Mouse (Mus musculus): ENCODE results near the gene Gm10234. TPM values are rescaled to one million over a fixed set of nuclear protein-coding genes. Genes with fewer than 3 reads are reported as not detected.

The Gm10234 gene
- polyA plus RNA-seq, 1 experiment from 2014 or later, result not detected

DNA sequence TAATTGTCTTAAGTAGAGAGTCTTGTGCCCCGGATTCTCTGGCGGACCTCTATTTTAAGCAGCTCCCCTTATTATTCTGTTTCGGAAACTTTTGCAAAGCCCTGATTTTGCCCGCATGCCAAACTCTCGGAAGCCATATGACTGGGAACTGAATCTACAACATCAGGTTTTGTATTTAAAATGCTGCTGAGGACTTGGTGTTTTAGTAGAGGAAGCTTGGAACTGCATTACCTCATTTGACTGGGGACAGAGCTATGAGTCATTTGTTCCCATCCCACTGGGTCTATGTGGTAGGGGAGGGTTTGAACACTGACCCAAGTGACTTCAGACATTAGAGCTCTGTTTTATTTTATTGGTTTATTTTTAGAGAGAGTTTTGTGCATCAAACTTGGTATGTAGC is 38.2 kb downstream of the Gm10234 start:
- Histone ChIP-seq H3K27ac (ENCODE audit: low read length) (no peak overlapping the region), H3K9me3 (ENCODE audit: control insufficient read depth, low read length) (no peaks in the 10 kb centered on the region), H3K4me2 (ENCODE audit: low read depth, low read length) (no peak overlapping the region), H3K9ac (ENCODE audit: low read depth, low read length) (no peak overlapping the region), H3K27me3 (replicated peaks; ENCODE audit: control insufficient read depth, insufficient read depth, low read length) (no peaks in the 10 kb centered on the region), H3K36me3 (ENCODE audit: control insufficient read depth, insufficient read depth, low read length) (no peaks in the 10 kb centered on the region), H3K4me1 (ENCODE audit: control insufficient read depth, insufficient read depth, low read length) (no peaks in the 10 kb centered on the region), H3K4me3 (ENCODE audit: low read length) (no peak overlapping the region)
- whole genome bisulfite sequencing, result 90% methylated on average over 5 of the region's 5 CpGs
- ATAC-seq, result no peak

DNA sequence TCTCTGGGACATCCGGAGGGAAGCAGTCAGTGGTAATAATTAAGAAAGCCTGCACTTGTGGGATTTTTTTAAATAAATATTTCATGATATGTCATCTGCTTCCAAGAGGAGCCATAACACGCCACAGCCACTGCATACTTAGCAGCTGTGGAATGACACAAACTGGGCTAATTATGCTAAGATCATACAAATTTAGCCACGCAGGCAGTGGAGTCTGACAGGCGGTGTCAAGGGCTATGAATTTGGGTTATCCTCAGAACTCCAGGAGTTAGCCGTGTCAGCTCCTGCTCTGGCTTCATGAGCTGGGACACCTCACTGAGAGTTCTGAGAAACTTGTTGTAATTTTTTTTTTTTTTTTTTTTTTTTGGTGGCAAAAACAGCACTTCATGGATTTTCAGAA is 40.8 kb downstream of the Gm10234 start:
- no peaks in the 10 kb centered on the region for H3K4me1 ChIP-seq (ENCODE audit: control insufficient read depth, insufficient read depth, low read length)
- H3K9me3 ChIP-seq (ENCODE audit: control insufficient read depth, low read length), result no peaks in the 10 kb centered on the region
- WGBS, result 54% methylated on average over 5 of the region's 5 CpGs
- no peaks in the 10 kb centered on the region for H3K27me3 ChIP-seq (replicated peaks; ENCODE audit: control insufficient read depth, insufficient read depth, low read length)
- no peak overlapping the region for H3K4me3 ChIP-seq (ENCODE audit: low read length)
- H3K36me3 ChIP-seq (ENCODE audit: control insufficient read depth, insufficient read depth, low read length), result no peaks in the 10 kb centered on the region
- H3K4me2 ChIP-seq (ENCODE audit: low read depth, low read length), result no peak overlapping the region
- ATAC-seq, result no peak
- H3K9ac ChIP-seq (ENCODE audit: low read depth, low read length), result no peak overlapping the region
- no peak overlapping the region for H3K27ac ChIP-seq (ENCODE audit: low read length)

DNA sequence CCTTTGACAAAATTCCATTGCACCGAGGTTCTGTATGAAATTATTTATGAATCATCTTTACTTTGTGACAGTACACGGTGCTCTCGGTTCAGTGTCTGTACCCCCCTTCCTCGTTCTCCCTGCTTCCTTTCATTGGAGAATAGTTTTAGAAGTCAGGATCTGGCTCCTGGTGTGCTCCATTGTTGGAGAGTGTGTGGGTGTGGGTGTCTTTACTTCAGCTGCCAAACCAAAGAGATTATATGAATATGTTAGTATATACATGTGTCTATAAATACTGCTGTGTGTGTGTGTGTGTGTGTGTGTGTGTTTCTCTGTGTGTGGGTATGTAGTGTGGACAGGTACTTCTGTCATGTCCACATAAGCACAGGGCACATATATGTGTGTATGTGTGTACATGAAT is 49.9 kb downstream of the Gm10234 start:
- Histone ChIP-seq H3K4me1 (ENCODE audit: control insufficient read depth, insufficient read depth, low read length) (no peaks in the 10 kb centered on the region), H3K4me3 (ENCODE audit: low read length) (no peak overlapping the region), H3K4me2 (ENCODE audit: low read depth, low read length) (no peak overlapping the region), H3K27me3 (replicated peaks; ENCODE audit: control insufficient read depth, insufficient read depth, low read length) (no peaks in the 10 kb centered on the region), H3K9ac (ENCODE audit: low read depth, low read length) (no peak overlapping the region), H3K9me3 (ENCODE audit: control insufficient read depth, low read length) (no peaks in the 10 kb centered on the region), H3K27ac (ENCODE audit: low read length) (no peak overlapping the region), H3K36me3 (ENCODE audit: control insufficient read depth, insufficient read depth, low read length) (no peaks in the 10 kb centered on the region)
- 72% methylated on average over 4 of the region's 4 CpGs for WGBS
- ATAC-seq, result no peak

Other genes starting within 250 kb of the Gm10234 start
- gene Kbtbd8, start 204.9 kb upstream of the Gm10234 start, polyA plus RNA-seq (2015; fragmentation: Nextera tagmentation; extraction: Ambion mirVana), result 4.8 and 6.0 TPM in 2 replicates